Mouse (Mus musculus) heart, adult 2 months (tissue): Measurements from ENCODE around the gene Clpb. TPM values are rescaled to one million over a fixed set of nuclear protein-coding genes. Genes with fewer than 3 reads are reported as not detected.
A peak's percentile ranks its signal among the peaks of the same experiment; 100 is the strongest.

Experiments used
- DNase-seq, 2 experiments: peaks; one replicate each; pipeline ENCODE4 v3.0.0; 2021
- H3K27ac ChIP-seq: fragments of 200-600 bp; 2 replicates; pipeline ENCODE4 v1.8.1; 2022
- H3K27me3 ChIP-seq: fragments of 200-500 bp; 2 replicates; pipeline ENCODE4 v1.6.1; 2012; ENCODE audit warnings: mild to moderate bottlenecking, low read length, inconsistent platforms, mixed read lengths; ENCODE audit not compliant: control insufficient read depth, insufficient read depth
- H3K36me3 ChIP-seq: fragments of 200-500 bp; 2 replicates; pipeline ENCODE4 v1.6.1; 2012; ENCODE audit warnings: low read length, inconsistent platforms; ENCODE audit not compliant: control insufficient read depth, insufficient read depth
- H3K4me1 ChIP-seq: fragments of 200-500 bp; 2 replicates; pipeline ENCODE4 v1.6.1; 2011; ENCODE audit warnings: low read length; ENCODE audit not compliant: control insufficient read depth, insufficient read depth
- H3K4me3 ChIP-seq: fragments of 200-600 bp; 2 replicates; pipeline ENCODE4 v1.8.1; 2022
- H3K79me2 ChIP-seq: fragments of 200-500 bp; replicated peaks from 2 replicates; pipeline ENCODE4 v1.6.1; 2012; ENCODE audit warnings: mild to moderate bottlenecking, inconsistent platforms, low read length, moderate library complexity, mixed read lengths; ENCODE audit not compliant: control insufficient read depth, insufficient read depth
- H3K9ac ChIP-seq: fragments of 200-500 bp; 2 replicates; pipeline ENCODE4 v1.6.1; 2012; ENCODE audit warnings: low read depth, mild to moderate bottlenecking, control low read depth, inconsistent platforms, low read length, mixed read lengths
- CTCF ChIP-seq: fragments of 200-600 bp; IDR thresholded peaks from 2 replicates; pipeline ENCODE4 v1.8.1; 2022; ENCODE audit warnings: antibody characterized with exemption, mild to moderate bottlenecking, moderate library complexity
- EP300 ChIP-seq: fragments of 200-500 bp; IDR thresholded peaks from 2 replicates; pipeline ENCODE4 v1.6.1; 2011; ENCODE audit warnings: low read depth, low read length, control low read depth; ENCODE audit not compliant: insufficient read depth
- POLR2A ChIP-seq: fragments of 200-500 bp; IDR thresholded peaks from 2 replicates; pipeline ENCODE4 v1.6.1; 2011; ENCODE audit warnings: mild to moderate bottlenecking, low read depth, low read length, control low read depth; ENCODE audit not compliant: insufficient read depth
- WGBS: fragments of 180-500 bp; shearing (Covaris S2); methylation state at CpG from one replicate; pipeline ENCODE4 v1.1.7; 2018; 5-methylcytosine and 5-hydroxymethylcytosine counted together
- intact Hi-C: fragments of 180-260 bp; cut with DNase I; formaldehyde crosslinking; loops from one replicate; pipeline ENCODE4 v1.15.1; 2025
- polyA plus RNA-seq: library from polyadenylated mRNA; depleted of rRNA; stranded (reverse); fragments of >200 nt; gene quantifications from 2 replicates; pipeline ENCODE4 v1.2.3, GENCODE M21; 2012
- total RNA-seq, 2 experiments: library from RNA; stranded (reverse); gene quantifications; 2 replicates each; pipeline ENCODE4 v1.2.3; 2021

Gene Clpb
- total and polyA plus RNA-seq, 3 experiments, result 57.3 to 79.2 (median 72.6) TPM

- 83% methylated on average over 1 of the region's 1 CpGs for WGBS
Observed at GRCm38 (mm10) chr7:101662006-101662405, 1.4 kb upstream of the Clpb start.

GRCm38 (mm10) chr7:101666581-101666980, 3.1 kb downstream of the Clpb start:
- H3K9ac ChIP-seq, result peak overlapping the region; percentile 46

More at GRCm38 (mm10) chr7:101662006-101662405, 1.4 kb upstream of the Clpb start:
- H3K27me3 ChIP-seq, result no peaks in the 10 kb centered on the region
- no peak for DNase-seq
- H3K4me3 ChIP-seq, result no peak overlapping the region
- H3K79me2 ChIP-seq, result no peaks in the 10 kb centered on the region
- H3K9ac ChIP-seq, result no peak overlapping the region
- H3K36me3 ChIP-seq, result no peaks in the 10 kb centered on the region
- intact Hi-C loops, result loop anchor here (5.0 kb wide), 1 partner anchor 235 kb away; no protein-coding TSS in a partner anchor
- H3K27ac ChIP-seq, result no peak overlapping the region
- H3K4me1 ChIP-seq, result peaks cover 2% of the 10 kb centered on the region
- TF ChIP-seq POLR2A (no peak), CTCF (peak; percentile 64)

GRCm38 (mm10) chr7:101671601-101672280, 8.3 kb downstream of the Clpb start:
- no peak overlapping the region for H3K9ac ChIP-seq
- H3K79me2 ChIP-seq, result no peaks in the 10 kb centered on the region
- H3K4me1 ChIP-seq, result peaks cover 8% of the 10 kb centered on the region
- H3K36me3 ChIP-seq, result no peaks in the 10 kb centered on the region; the same call in 1 of the 2 replicates
- 79% methylated on average over 5 of the region's 5 CpGs for WGBS
- intact Hi-C loops, result no loop called here
- no peak overlapping the region for H3K4me3 ChIP-seq
- H3K27me3 ChIP-seq, result no peaks in the 10 kb centered on the region
- TF ChIP-seq POLR2A (no peak), EP300 (no peak), CTCF (no peak)
- no peak for DNase-seq
- no peak overlapping the region for H3K27ac ChIP-seq

More at GRCm38 (mm10) chr7:101666581-101666980, 3.1 kb downstream of the Clpb start:
- DNase-seq, result peak; percentile 31 to 40
- Histone ChIP-seq H3K27ac (peak overlapping the region; percentile 13; the same call in 1 of the 2 replicates), H3K4me1 (peaks cover 2% of the 10 kb centered on the region), H3K79me2 (no peaks in the 10 kb centered on the region), H3K36me3 (no peaks in the 10 kb centered on the region), H3K27me3 (no peaks in the 10 kb centered on the region), H3K4me3 (no peak overlapping the region)
- 9% methylated on average over 3 of the region's 3 CpGs for WGBS
- intact Hi-C loops, result loop anchor here (5.0 kb wide), 1 partner anchor 171 kb away; the partner anchor contains the start of gene Inppl1
- TF ChIP-seq EP300 (0 out of 2 replicates have a peak, but pooled peaks have one; percentile 55), POLR2A (no peak), CTCF (peak; percentile 77)

DNA sequence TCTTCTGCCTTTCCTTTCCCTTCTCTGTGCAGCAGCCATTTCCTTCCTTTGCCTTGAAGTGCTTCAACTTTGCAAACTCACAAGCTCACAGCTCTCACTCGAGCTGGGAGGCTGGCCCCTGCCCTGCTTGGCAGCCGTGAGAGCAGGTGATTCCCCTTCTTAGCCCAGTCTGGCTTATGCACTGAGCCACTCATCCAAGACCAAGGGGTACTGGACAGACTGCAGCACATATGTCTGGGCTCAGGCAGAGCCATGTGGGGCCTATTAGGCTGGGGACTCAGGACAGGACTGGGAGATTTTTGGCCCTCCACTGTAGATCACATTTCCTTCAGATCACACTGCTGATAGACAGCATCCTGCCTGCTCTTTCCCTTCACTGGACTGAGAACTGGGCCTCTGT, 10.1 kb downstream of the Clpb start:
- 12% methylated on average over 2 of the region's 2 CpGs for WGBS
- H3K4me3 ChIP-seq, result no peak overlapping the region
- H3K27ac ChIP-seq, result peak overlapping the region; percentile 52

DNA sequence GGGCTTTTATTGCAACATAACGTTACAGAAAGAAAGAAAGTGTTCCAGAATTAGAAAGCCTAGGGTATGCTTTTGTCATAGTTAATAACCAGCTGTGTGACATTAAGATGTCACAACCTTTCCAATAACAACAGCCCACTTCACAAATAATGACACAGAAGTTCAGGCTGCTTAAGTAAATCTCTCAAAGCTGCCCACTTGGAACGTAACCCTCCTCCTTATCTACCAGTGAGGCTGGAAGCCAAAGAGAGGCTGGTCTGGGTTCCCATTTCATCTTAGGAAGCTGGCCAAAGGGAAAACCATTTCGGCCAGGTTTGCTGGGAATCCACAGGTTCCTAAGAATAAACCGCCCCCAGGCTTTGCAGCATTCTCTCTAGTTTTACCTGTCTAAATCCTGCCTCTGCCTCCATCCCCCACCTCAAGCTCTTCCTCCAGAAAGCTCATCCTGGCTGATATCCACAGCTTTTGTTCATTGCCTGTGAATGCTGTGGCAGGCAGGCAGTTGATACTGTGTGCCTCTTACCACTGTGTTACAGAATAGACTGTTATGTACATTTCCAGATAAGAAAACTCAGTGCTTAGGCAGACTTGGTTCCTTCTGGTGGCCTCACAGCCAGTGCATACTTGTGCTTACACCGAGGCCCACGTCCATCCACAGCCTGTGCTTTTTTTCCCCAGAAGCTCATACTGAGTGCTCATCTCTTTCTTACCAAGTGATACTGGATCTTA, 12.8 kb downstream of the Clpb start:
- Histone ChIP-seq H3K9ac (no peak overlapping the region; the same call in 1 of the 2 replicates), H3K4me3 (no peak overlapping the region), H3K27me3 (no peaks in the 10 kb centered on the region), H3K27ac (peak overlapping the region; percentile 41), H3K36me3 (no peaks in the 10 kb centered on the region; the same call in 1 of the 2 replicates), H3K79me2 (no peaks in the 10 kb centered on the region), H3K4me1 (peaks cover 11% of the 10 kb centered on the region)
- TF ChIP-seq POLR2A (no peak), EP300 (no peak), CTCF (no peak)
- DNase-seq, result peak in 1 of 2 experiments; percentile 41
- WGBS, result 36% methylated on average over 6 of the region's 6 CpGs
- intact Hi-C loops, result loop anchor here (5.0 kb wide), 1 partner anchor 221 kb away; no protein-coding TSS in a partner anchor

More for the DNA sequence above, 10.1 kb downstream of the Clpb start:
- 0 out of 2 replicates have a peak overlapping the region, but pooled peaks have one; percentile 10 for H3K9ac ChIP-seq
- H3K79me2 ChIP-seq, result no peaks in the 10 kb centered on the region
- H3K27me3 ChIP-seq, result no peaks in the 10 kb centered on the region
- TF ChIP-seq EP300, result peak; percentile 79
- TF ChIP-seq POLR2A, result 0 out of 2 replicates have a peak, but pooled peaks have one; percentile 22
- no peak for TF ChIP-seq CTCF
- intact Hi-C loops, result no loop called here
- H3K36me3 ChIP-seq, result no peaks in the 10 kb centered on the region; the same call in 1 of the 2 replicates
- DNase-seq, result peak; percentile 45 to 62
- H3K4me1 ChIP-seq, result peaks cover 8% of the 10 kb centered on the region
